Mouse (Mus musculus) adrenal gland, adult 10 weeks (tissue): ENCODE measurements around the gene Gm20897. TPM values are rescaled to one million over a fixed set of nuclear protein-coding genes. Genes with fewer than 3 reads are reported as not detected.

ENCODE experiments used
- polyA plus RNA-seq: library from polyadenylated mRNA; stranded (reverse); fragments of 350-450 nt; fragmentation: Illumina TruSeq; extraction: RNeasy Lipid Tissue Mini Kit (QIAGEN cat#74804); gene quantifications from one replicate; pipeline ENCODE4 v1.2.3, GENCODE M21; 2014; ENCODE audit warnings: low read depth, low replicate concordance

Gm20897 gene
- not detected for polyA plus RNA-seq

GRCm38 (mm10) chrY:38502138-38502537, at the start of gene Gm20897:
Gene Gm20897 (minus strand): TSS chrY:38502238.

Other genes with a start within 250 kb of the Gm20897 start
- gene Gm21732, start 73.5 kb upstream of the Gm20897 start, polyA plus RNA-seq = not detected